Mouse (Mus musculus) megakaryocyte-erythroid progenitor cell, adult 5-6 weeks (primary cell): ENCODE measurements around the gene Ilf3. TPM values are rescaled to one million over a fixed set of nuclear protein-coding genes. Genes with fewer than 3 reads are reported as not detected.

Experiments used
- ATAC-seq: replicated peaks from 2 replicates; pipeline ENCODE4 v1.8.0; 2016; ENCODE audit warnings: mild to moderate bottlenecking, inconsistent platforms; ENCODE audit not compliant: severe bottlenecking, poor library complexity, low FRiP score, low TSS enrichment
- total RNA-seq, 2 experiments: library from RNA; stranded (forward) in 1 of 2; stranded (reverse) in 1 of 2; fragments of 200-1000, 215-1000 nt in 1 of 2; fragments of >200 nt in 1 of 2; fragmentation: Nextera tagmentation in 1 of 2; gene quantifications; 2 replicates each; pipeline ENCODE4 v1.2.3; 2014 to 2017

Gene Ilf3
- total RNA-seq, 2 experiments from 2014 or later, result 67.3 to 76.3 TPM

DNA sequence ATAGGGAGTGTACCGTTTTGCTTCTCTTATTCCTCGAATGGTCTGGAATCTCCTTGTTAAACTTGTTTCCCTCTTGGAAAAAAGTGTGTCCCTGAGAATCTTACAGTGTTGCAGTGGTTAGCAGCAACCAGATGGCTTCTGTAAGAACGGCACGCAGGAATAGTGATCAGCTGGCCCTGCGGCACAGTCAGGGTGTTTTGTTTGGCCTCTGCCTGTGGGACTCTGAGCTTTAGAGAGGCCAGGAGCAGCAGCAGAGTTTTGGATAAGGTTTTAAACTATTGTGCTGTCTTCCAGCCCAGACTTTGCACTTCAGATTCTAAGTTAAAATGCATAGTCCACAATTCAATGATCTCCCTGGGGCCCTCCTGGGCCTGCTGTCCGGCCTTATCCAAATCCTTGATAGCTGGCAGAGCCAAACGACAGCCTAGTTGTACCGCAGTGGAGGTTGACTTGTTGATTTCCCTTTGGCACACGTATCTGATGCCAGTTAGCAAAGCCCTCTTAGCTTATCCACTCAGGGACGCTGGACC lies 25.0 kb downstream of the Ilf3 start:
- no peak for ATAC-seq

- no peak for ATAC-seq
Measured at GRCm38 (mm10) chr9:21395692-21396091, 28.0 kb downstream of the Ilf3 start.

GRCm38 (mm10) chr9:21397170-21397569 lies 29.5 kb downstream of the Ilf3 start:
- ATAC-seq, result no peak

- ATAC-seq, result no peak
Measured at GRCm38 (mm10) chr9:21401042-21401441, 33.4 kb downstream of the Ilf3 start.

GRCm38 (mm10) chr9:21402764-21403253 lies 35.1 kb downstream of the Ilf3 start:
- no peak for ATAC-seq

DNA sequence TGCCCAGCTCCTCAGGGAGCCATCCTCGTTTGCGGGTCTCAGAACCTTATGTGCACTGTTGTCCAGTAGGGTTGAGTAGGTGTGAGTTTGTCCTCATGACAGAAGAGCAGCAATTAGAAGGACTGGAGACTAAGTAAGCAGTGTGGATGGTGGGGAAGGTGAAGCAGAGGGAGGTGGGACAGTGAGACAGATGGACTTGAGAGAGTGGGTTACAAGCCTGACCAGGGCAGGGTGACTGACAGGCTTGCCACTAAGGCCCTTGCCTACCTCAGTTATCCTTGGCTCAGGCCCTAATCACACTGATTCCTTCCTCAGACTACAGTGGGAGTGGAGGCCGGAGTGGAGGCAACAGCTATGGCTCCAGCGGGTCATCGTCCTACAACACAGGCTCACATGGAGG lies 36.1 kb downstream of the Ilf3 start:
- no peak for ATAC-seq

- ATAC-seq, result no peak
Measured at GRCm38 (mm10) chr9:21405525-21405924, 37.9 kb downstream of the Ilf3 start.

DNA sequence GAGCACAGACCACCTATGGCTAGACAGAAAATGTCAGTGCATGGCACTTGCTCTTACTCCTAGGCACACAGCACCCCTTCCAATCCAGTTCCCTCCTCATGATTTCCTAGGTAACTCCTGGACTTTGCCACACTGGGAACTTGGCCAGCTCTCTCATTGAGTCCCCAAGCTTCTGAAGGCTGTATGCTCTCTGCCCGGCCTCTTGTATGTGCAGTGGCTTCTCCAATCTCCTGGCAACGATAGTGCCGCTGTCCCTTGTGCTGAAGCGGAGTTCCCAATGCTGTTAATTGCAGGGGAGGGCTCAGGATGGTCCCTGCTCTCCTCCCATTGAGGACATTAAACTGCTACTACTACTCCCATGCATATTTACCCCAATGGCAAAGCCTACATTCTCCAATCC lies 40.3 kb downstream of the Ilf3 start:
- no peak for ATAC-seq

- ATAC-seq, result no peak
Measured at GRCm38 (mm10) chr9:21408624-21409023, 41.0 kb downstream of the Ilf3 start.

DNA sequence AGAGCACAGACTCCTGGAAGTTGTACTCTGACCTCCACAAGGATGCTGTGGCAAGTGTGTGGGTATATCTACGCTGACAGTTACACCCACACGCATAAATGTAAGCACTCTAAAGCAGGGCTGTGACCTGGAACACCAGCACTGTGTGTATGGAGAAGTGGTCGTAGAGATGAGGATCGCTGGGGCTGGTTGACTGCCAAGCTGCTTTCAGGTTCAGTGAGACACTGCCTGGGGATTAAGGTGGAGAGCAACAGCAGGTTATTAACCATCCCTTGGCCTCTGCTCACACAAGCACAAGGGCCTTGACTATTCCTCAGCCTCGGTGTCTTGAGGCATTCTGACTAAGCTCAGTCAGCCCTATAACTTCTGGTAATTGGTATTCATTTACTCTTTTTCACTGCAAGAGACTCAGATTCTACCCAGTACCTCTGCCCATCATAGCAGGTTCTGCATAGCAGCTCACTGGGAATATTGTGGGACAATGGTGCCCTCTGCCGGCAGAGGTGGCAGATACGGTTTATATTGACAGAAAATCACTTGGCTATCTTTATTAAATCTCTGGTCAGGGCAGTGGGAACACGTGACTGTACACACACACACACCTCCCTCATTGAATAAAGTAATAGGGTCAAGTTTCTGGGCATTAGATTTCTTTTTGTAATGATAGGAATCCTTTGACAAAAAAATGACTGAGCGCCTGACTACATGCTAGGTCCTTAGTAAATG lies 42.1 kb downstream of the Ilf3 start:
- ATAC-seq, result peak; percentile 37

DNA sequence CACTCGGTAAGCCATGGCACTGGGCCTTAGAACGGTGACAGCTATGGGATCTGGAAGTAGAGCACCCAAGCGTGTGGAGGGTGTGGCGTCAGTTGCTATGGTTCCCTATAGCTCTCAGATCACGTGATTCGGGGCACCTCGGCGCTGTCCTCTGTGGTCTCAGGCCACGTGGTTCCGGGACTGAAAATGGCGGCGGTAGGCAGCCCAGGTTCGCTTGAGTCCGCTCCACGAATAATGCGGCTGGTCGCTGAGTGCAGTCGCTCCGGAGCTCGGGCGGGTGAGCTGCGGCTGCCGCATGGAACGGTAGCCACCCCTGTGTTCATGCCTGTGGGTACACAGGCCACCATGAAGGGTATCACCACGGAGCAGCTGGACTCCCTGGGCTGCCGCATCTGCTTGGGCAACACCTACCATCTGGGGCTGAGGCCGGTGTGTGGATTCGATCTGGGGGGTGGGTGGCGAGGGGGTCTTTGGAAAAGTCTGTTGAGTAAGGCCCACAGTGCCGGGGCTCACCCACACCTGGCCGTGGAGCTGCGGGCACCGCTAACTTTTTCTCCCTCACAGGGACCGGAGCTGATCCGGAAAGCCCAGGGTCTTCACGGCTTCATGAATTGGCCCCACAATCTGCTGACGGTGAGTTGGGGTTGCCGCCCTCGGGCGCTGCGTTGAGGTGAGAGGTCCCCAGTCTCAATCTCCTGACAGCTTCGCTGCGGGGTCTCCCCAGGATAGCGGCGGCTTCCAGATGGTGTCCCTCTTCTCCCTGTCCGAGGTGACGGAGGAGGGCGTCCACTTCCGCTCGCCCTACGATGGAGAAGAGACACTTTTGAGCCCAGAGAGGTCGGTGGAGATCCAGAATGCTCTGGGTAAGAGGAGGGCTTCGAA lies 44.2 kb downstream of the Ilf3 start, which contains the start of gene Qtrt1:
Gene Qtrt1 (plus strand): TSS at position 169 of the 882 bp plus-strand sequence.
- peak; percentile 94 for ATAC-seq

- ATAC-seq, result no peak
Measured at GRCm38 (mm10) chr9:21417866-21418265, 50.2 kb downstream of the Ilf3 start.

GRCm38 (mm10) chr9:21419646-21420045 lies 52.0 kb downstream of the Ilf3 start:
- ATAC-seq, result no peak

- ATAC-seq, result peak; percentile 94
Measured at GRCm38 (mm10) chr9:21424631-21425555, 57.2 kb downstream of the Ilf3 start, which contains the start of gene Dnm2. Gene Dnm2 (plus strand): TSS chr9:21424908.

GRCm38 (mm10) chr9:21425556-21425945 lies 57.9 kb downstream of the Ilf3 start:
- ATAC-seq, result peak; percentile 26; the same call in 1 of the 2 replicates

- ATAC-seq, result no peak
Measured at GRCm38 (mm10) chr9:21426013-21426412, 58.3 kb downstream of the Ilf3 start.

DNA sequence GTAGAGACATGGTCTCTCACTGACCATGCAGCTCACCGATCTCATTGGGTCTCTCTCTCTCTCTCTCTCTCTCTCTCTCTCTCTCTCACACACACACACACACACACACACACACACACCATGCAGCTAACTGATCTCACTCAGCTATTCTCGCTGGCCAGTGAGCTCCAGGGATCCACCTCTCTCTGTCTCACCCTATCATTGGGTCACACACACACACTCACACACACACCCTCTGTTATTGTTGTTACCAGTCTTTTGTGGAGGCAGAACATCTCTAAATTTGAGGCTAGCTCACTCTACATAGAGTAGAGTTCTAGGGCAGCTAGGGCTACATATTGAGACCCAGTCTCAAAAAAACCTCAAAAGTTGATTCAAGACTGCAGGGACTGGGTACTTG lies 58.9 kb downstream of the Ilf3 start:
- no peak for ATAC-seq

GRCm38 (mm10) chr9:21427773-21428172 lies 60.1 kb downstream of the Ilf3 start:
- ATAC-seq, result no peak

GRCm38 (mm10) chr9:21428178-21428577 lies 60.5 kb downstream of the Ilf3 start:
- ATAC-seq, result no peak
